Mouse (Mus musculus) cortical plate, adult 2 months (tissue): ENCODE measurements at regions not wholly inside any gene's neighbourhood (a gene's known extent, or its start where the extent isn't known, plus 50 kb on each side); places are given as distances from the start of the nearest gene placed in this dataset.

Source experiments
- CTCF ChIP-seq: fragments of 200-500 bp; IDR thresholded peaks from 2 replicates; pipeline ENCODE4 v1.5.1; 2011; ENCODE audit warnings: mild to moderate bottlenecking, control low read depth, low read length; ENCODE audit not compliant: insufficient read depth; ENCODE audit errors: extremely low read depth
- POLR2A ChIP-seq: fragments of 200-500 bp; IDR thresholded peaks from 2 replicates; pipeline ENCODE4 v1.6.1; 2011; ENCODE audit warnings: mild to moderate bottlenecking, low read length, control low read depth; ENCODE audit not compliant: insufficient read depth; ENCODE audit errors: extremely low read depth

DNA sequence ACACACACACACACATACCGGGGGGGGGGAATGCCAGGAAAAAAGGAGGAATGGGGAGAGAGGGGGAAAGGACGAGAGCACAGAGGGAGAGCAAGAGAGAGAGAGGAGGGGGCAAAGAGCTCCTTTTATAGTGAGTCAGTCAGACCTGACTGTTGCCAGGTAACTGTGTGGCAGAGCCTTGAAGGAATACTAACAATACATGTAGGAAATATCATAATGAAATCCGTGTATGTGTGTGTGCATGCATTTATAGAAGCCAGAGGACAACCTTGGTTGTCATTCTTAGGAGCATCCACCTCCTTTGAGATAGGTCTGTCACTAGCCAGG, 127.6 kb upstream of the Med14 start:
- TF ChIP-seq CTCF (no peak), POLR2A (no peak)
